Mouse (Mus musculus): Measurements from ENCODE around the gene Dll4.

DNA sequence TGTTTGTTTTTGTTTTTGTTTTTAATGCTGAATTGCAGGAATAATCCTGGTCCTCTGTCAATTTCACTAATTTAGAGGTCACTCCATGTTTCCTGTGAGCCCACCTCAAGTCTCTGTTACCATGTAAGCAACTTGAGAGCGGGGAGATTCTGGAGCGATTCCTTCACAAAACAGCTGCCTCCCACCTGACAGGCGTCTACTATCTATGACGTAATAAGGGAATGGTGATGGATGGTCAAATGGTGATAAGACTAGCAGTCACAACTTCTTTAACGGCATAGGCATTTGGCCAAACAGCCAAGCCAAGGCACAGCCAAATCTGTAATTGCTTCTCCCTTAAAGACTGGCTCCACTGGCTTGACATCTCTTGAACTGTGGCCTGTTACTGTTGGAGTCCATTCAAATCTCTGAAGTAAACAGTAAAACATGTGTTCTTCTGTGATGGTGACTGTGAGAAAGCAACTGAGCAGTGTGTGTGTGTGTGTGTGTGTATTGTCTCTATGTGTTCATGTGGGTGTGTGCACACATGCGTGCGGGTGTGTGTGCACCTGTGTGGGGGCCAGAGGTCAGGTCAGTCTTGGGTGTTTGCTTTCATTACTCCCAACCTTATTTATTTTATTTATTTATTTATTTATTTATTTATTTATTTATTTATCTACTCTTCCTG, 43.6 kb upstream of the Dll4 start:
- no peak for TF ChIP-seq POLR2A (IDR thresholded peaks at IDR 0.05; ENCODE audit: control insufficient read depth, extremely low read depth, insufficient read depth, low read length, poor library complexity)
- TF ChIP-seq CTCF (IDR thresholded peaks at IDR 0.05; ENCODE audit: borderline replicate concordance, control insufficient read depth, extremely low read depth, insufficient read depth, low read length, poor library complexity): no peak

All from thymus, adult 2 months (tissue).